Mouse (Mus musculus): Measurements from ENCODE around the gene Cxxc4. TPM values are rescaled to one million over a fixed set of nuclear protein-coding genes. Genes with fewer than 3 reads are reported as not detected.
"Not testable (repeated sequence)": the region's sequence is repeated elsewhere in the genome, so short reads cannot be mapped to it uniquely, and the experiment has no call there.

Gene Cxxc4
- 0.25 and 0.27 TPM in 2 replicates for polyA plus RNA-seq (2012; rRNA removed)

GRCm38 (mm10) chr3:134236414-134237112, at the start of gene Cxxc4:
Gene Cxxc4, plus strand, starts transcription at chr3:134236484.
- DNase-seq (ENCODE audit: low spot score) = no peak

- no peak for DNase-seq (ENCODE audit: low spot score)
These were observed 47.0 kb upstream of the Cxxc4 start for GRCm38 (mm10) chr3:134188979-134189946.

- no peak for DNase-seq (ENCODE audit: low spot score)
These were observed 46.2 kb upstream of the Cxxc4 start for GRCm38 (mm10) chr3:134190046-134190445.

GRCm38 (mm10) chr3:134199892-134200291, 36.4 kb upstream of the Cxxc4 start:
- DNase-seq (ENCODE audit: low spot score) = no peak

GRCm38 (mm10) chr3:134206624-134207023, 29.7 kb upstream of the Cxxc4 start:
- DNase-seq (ENCODE audit: low spot score) = no peak

- no peak for DNase-seq (ENCODE audit: low spot score)
These were observed 25.3 kb upstream of the Cxxc4 start for GRCm38 (mm10) chr3:134210950-134211349.

GRCm38 (mm10) chr3:134219881-134220280, 16.4 kb upstream of the Cxxc4 start:
- not testable (repeated sequence) for DNase-seq (ENCODE audit: low spot score)

GRCm38 (mm10) chr3:134221002-134221401, 15.3 kb upstream of the Cxxc4 start:
- no peak for DNase-seq (ENCODE audit: low spot score)

GRCm38 (mm10) chr3:134222593-134222992, 13.7 kb upstream of the Cxxc4 start:
- no peak for DNase-seq (ENCODE audit: low spot score)

GRCm38 (mm10) chr3:134223956-134224355, 12.3 kb upstream of the Cxxc4 start:
- DNase-seq (ENCODE audit: low spot score) = no peak

- no peak for DNase-seq (ENCODE audit: low spot score)
These were observed 10.4 kb upstream of the Cxxc4 start for GRCm38 (mm10) chr3:134225928-134226327.

GRCm38 (mm10) chr3:134232753-134233152, 3.5 kb upstream of the Cxxc4 start:
- DNase-seq (ENCODE audit: low spot score) = no peak

GRCm38 (mm10) chr3:134235491-134236413, 532 bp upstream of the Cxxc4 start:
- peak; percentile 25 for DNase-seq (ENCODE audit: low spot score)

- DNase-seq (ENCODE audit: low spot score) = no peak
These were observed 975 bp downstream of the Cxxc4 start for GRCm38 (mm10) chr3:134237113-134237805.

GRCm38 (mm10) chr3:134238621-134239310, 2.5 kb downstream of the Cxxc4 start:
- no peak for DNase-seq (ENCODE audit: low spot score)

- DNase-seq (ENCODE audit: low spot score) = peak; percentile 23
These were observed 3.2 kb downstream of the Cxxc4 start for GRCm38 (mm10) chr3:134239321-134239970.

GRCm38 (mm10) chr3:134239971-134240717, 3.9 kb downstream of the Cxxc4 start:
- peak; percentile 30 for DNase-seq (ENCODE audit: low spot score)

GRCm38 (mm10) chr3:134240718-134241025, 4.4 kb downstream of the Cxxc4 start:
- DNase-seq (ENCODE audit: low spot score) = no peak

- no peak for DNase-seq (ENCODE audit: low spot score)
These were observed 7.0 kb downstream of the Cxxc4 start for GRCm38 (mm10) chr3:134243168-134243849.
